Mouse (Mus musculus): ENCODE measurements around the gene Tcte1. TPM values are rescaled to one million over a fixed set of nuclear protein-coding genes. Genes with fewer than 3 reads are reported as not detected.
A peak's percentile ranks its signal among the peaks of the same experiment; 100 is the strongest.

Gene Tcte1
- polyA plus RNA-seq, 1 experiment from 2014 or later: 1.3 TPM

DNA sequence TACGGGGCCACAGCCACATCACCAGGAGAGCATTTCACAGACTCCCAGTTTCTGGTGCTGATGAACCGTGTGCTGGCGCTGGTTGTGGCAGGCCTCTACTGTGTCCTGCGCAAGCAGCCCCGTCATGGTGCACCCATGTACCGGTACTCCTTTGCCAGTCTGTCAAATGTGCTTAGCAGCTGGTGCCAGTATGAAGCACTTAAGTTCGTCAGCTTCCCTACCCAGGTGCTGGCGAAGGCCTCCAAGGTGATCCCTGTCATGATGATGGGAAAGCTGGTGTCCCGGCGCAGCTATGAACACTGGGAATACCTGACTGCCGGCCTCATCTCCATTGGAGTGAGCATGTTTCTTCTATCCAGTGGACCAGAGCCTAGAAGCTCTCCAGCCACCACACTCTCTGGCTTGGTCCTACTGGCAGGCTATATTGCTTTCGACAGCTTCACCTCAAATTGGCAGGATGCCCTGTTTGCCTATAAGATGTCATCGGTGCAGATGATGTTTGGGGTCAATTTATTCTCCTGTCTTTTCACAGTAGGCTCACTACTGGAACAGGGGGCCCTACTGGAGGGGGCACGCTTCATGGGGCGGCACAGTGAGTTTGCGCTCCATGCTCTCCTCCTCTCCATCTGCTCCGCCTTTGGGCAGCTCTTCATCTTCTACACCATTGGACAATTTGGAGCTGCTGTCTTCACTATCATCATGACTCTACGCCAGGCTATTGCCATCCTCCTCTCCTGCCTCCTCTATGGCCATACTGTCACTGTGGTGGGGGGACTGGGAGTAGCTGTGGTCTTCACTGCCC is 43.3 kb downstream of the Tcte1 start:
- Histone ChIP-seq H3K9ac (ENCODE audit: low read length) (no peak overlapping the region), H3K9me3 (ENCODE audit: control insufficient read depth, low read length) (no peaks in the 10 kb centered on the region), H3K4me1 (ENCODE audit: control insufficient read depth, insufficient read depth, low read length) (peaks cover 17% of the 10 kb centered on the region), H3K27ac (replicated peaks; ENCODE audit: low read depth, low read length) (no peak overlapping the region; the same call in 1 of the 2 replicates), H3K27me3 (ENCODE audit: control insufficient read depth, insufficient read depth, low read length) (no peaks in the 10 kb centered on the region), H3K36me3 (ENCODE audit: control insufficient read depth, insufficient read depth, low read length) (peaks cover 44% of the 10 kb centered on the region), H3K4me3 (ENCODE audit: low read depth, low read length) (0 out of 2 replicates have a peak overlapping the region, but pooled peaks have one; percentile 5), H3K4me2 (ENCODE audit: low read depth, severe bottlenecking) (no peak overlapping the region)
- DNase-seq (ENCODE audit: low spot score) (no peak), ATAC-seq (ENCODE audit: insufficient number of reproducible peaks, low FRiP score, low TSS enrichment, low read depth) (no peak)
- 77% methylated on average over 18 of the region's 18 CpGs for WGBS

DNA sequence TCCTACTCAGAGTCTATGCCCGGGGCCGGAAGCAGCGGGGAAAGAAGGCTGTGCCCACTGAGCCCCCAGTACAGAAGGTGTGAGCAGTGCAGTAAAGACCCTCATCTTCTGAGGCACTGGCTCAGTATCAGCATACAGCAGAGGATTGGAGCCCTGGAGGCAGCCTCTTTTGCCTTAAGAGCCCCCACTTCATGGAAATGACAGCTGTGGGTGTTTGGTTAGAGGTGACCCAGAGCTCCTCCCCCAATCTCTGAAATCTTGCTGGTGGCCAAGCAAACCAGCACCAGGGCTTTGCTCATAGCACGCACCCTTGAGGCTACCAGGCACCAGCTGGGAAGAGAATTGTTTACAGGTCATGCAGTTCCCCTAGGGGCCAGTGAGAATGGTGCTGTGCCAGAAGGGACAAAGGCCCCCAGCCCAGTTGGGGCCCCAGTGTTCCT is 43.9 kb downstream of the Tcte1 start:
- WGBS: 18% methylated on average over 4 of the region's 4 CpGs

DNA sequence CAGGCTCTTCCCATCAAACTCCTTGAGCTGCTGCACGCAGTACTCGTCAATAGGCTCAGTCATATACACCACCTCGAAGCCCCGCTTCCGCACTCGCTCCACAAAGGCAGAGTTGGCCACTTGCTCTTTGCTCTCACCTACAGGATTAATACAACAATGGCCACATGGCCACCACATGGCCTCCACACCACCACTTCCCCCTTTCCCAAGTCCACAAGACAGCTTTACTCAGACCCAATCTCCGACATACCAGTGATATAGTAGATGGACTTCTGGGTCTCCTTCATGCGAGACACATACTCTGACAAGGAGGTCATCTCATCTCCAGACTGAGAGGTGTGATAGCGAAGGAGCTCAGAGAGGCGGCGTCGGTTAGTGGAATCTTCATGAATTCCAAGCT is 45.8 kb downstream of the Tcte1 start:
- WGBS: 88% methylated on average over 12 of the region's 12 CpGs
- no peaks in the 10 kb centered on the region for H3K27me3 ChIP-seq (ENCODE audit: control insufficient read depth, insufficient read depth, low read length)
- H3K27ac ChIP-seq (replicated peaks; ENCODE audit: low read depth, low read length): no peak overlapping the region
- H3K4me3 ChIP-seq (ENCODE audit: low read depth, low read length): 0 out of 2 replicates have a peak overlapping the region, but pooled peaks have one; percentile 1
- no peak for DNase-seq (ENCODE audit: low spot score)
- ATAC-seq (ENCODE audit: insufficient number of reproducible peaks, low FRiP score, low TSS enrichment, low read depth): no peak
- no peak overlapping the region for H3K4me2 ChIP-seq (ENCODE audit: low read depth, severe bottlenecking)
- H3K9ac ChIP-seq (ENCODE audit: low read length): no peak overlapping the region
- H3K36me3 ChIP-seq (ENCODE audit: control insufficient read depth, insufficient read depth, low read length): peaks cover 46% of the 10 kb centered on the region
- H3K9me3 ChIP-seq (ENCODE audit: control insufficient read depth, low read length): no peaks in the 10 kb centered on the region
- H3K4me1 ChIP-seq (ENCODE audit: control insufficient read depth, insufficient read depth, low read length): peaks cover 19% of the 10 kb centered on the region

More for the DNA sequence above, 43.9 kb downstream of the Tcte1 start:
- DNase-seq (ENCODE audit: low spot score) (no peak), ATAC-seq (ENCODE audit: insufficient number of reproducible peaks, low FRiP score, low TSS enrichment, low read depth) (no peak)
- peaks cover 19% of the 10 kb centered on the region for H3K4me1 ChIP-seq (ENCODE audit: control insufficient read depth, insufficient read depth, low read length)
- H3K9me3 ChIP-seq (ENCODE audit: control insufficient read depth, low read length): no peaks in the 10 kb centered on the region
- H3K27ac ChIP-seq (replicated peaks; ENCODE audit: low read depth, low read length): no peak overlapping the region; the same call in 1 of the 2 replicates
- H3K4me2 ChIP-seq (ENCODE audit: low read depth, severe bottlenecking): no peak overlapping the region
- peaks cover 46% of the 10 kb centered on the region for H3K36me3 ChIP-seq (ENCODE audit: control insufficient read depth, insufficient read depth, low read length)
- H3K9ac ChIP-seq (ENCODE audit: low read length): no peak overlapping the region
- H3K27me3 ChIP-seq (ENCODE audit: control insufficient read depth, insufficient read depth, low read length): no peaks in the 10 kb centered on the region
- H3K4me3 ChIP-seq (ENCODE audit: low read depth, low read length): no peak overlapping the region

- no peak overlapping the region for H3K4me3 ChIP-seq (ENCODE audit: low read depth, low read length)
- WGBS: 84% methylated on average over 4 of the region's 4 CpGs
- H3K9ac ChIP-seq (ENCODE audit: low read length): no peak overlapping the region
- H3K4me2 ChIP-seq (ENCODE audit: low read depth, severe bottlenecking): no peak overlapping the region
- peaks cover 46% of the 10 kb centered on the region for H3K36me3 ChIP-seq (ENCODE audit: control insufficient read depth, insufficient read depth, low read length)
- ATAC-seq (ENCODE audit: insufficient number of reproducible peaks, low FRiP score, low TSS enrichment, low read depth) (no peak), DNase-seq (ENCODE audit: low spot score) (no peak)
- peaks cover 19% of the 10 kb centered on the region for H3K4me1 ChIP-seq (ENCODE audit: control insufficient read depth, insufficient read depth, low read length)
- H3K27ac ChIP-seq (replicated peaks; ENCODE audit: low read depth, low read length): no peak overlapping the region
- H3K27me3 ChIP-seq (ENCODE audit: control insufficient read depth, insufficient read depth, low read length): no peaks in the 10 kb centered on the region
- no peaks in the 10 kb centered on the region for H3K9me3 ChIP-seq (ENCODE audit: control insufficient read depth, low read length)
These were observed 46.8 kb downstream of the Tcte1 start for GRCm38 (mm10) chr17:45569999-45570398.

DNA sequence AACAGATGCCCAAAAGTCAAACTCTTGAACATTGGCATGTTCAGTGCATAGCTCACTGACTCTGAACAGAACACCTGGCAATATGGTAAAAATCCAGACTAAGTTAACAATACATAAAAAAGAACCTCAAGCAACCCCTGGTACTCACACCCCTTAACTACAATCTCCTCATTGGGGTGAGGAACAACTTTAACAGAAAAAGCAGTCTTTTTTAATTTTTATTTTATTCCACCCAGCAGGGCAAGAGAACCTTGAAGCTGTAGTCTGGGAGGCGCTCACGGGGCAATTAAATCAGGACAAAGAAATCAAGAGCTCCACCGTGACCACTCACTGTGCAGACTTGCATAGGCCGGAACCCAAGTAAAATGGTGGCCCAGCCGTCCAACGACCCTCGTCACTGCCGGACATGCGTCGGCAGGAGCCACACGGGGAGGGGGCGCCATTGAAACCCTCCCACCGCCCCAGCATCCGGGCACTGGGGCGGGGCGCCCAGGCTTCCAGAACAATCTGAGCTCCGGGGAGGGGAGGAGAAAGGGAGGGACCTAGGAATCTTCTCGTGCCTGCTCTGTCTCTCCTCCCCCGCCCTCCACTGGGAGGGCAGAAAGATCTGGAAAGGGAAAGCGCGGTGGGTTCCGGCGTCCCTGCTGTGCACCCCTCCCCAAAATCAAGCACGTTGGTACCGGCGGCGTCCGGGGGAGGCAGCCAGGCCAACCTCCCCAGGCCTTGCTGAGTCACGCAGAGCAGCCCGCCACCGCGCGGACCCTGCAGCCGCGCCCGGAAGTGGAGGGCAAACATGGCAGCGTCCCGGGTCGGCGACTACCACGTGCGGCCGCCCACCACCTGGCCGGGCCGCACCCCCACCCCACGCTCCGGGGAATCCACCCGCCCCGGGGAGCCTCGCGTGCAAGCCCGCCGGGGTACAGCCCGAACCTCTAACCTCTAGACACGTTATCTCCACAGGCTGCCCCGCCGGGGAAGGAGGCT is 49.2 kb downstream of the Tcte1 start:
- Histone ChIP-seq H3K4me1 (ENCODE audit: control insufficient read depth, insufficient read depth, low read length) (peaks cover 12% of the 10 kb centered on the region; the same call in 1 of the 2 replicates), H3K9ac (ENCODE audit: low read length) (peak overlapping the region; percentile 99), H3K27me3 (ENCODE audit: control insufficient read depth, insufficient read depth, low read length) (no peaks in the 10 kb centered on the region), H3K9me3 (ENCODE audit: control insufficient read depth, low read length) (no peaks in the 10 kb centered on the region), H3K36me3 (ENCODE audit: control insufficient read depth, insufficient read depth, low read length) (peaks cover 39% of the 10 kb centered on the region), H3K27ac (replicated peaks; ENCODE audit: low read depth, low read length) (peak overlapping the region; percentile 94), H3K4me2 (ENCODE audit: low read depth, severe bottlenecking) (peak overlapping the region; percentile 91), H3K4me3 (ENCODE audit: low read depth, low read length) (peak overlapping the region; percentile 100)
- DNase-seq (ENCODE audit: low spot score): peak; percentile 89
- WGBS: under 1% methylated on average over 55 of the region's 57 CpGs
- peak; percentile 56 for ATAC-seq (ENCODE audit: insufficient number of reproducible peaks, low FRiP score, low TSS enrichment, low read depth)

DNA sequence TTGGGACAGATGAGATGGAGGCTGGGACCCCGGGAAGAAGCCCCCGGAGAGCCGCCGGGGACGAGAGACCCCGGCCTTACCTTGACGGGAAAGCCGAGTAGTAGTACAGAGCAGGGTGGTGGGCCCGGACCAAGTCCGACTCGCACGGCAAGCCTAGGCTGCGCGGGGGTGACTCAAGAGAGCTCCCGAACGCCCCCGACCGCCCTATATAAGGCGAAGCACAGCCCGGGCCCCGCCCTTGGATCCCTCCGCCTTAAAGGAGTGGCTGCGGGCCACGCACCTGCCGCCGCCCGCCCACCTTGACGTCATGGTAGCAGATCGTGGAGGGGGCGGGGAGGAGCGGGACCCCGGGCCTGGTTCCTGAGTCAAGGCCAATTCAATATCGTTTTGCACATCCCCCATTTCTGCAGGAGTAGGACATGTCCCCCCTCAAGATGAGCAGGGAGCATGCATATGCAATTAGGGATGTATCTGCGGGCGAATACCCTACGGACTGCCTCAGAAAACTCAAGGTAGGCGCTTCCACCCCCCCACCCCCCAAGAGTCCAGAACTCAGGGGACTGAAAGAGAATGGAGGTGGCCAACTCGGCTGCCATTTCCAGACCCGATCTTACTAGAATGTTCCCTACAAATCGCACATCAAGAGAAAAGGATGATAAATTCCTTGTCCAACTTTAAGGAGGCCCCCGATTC is 50.0 kb downstream of the Tcte1 start, which contains the start of gene Hsp90ab1:
Gene Hsp90ab1, minus strand, starts transcription at position 185 of the 693 bp plus-strand sequence.
- H3K4me2 ChIP-seq (ENCODE audit: low read depth, severe bottlenecking): peak within 1 kb of the TSS; percentile 91
- H3K27ac ChIP-seq (replicated peaks; ENCODE audit: low read depth, low read length): peak within 1 kb of the TSS; percentile 94
- ATAC-seq (ENCODE audit: insufficient number of reproducible peaks, low FRiP score, low TSS enrichment, low read depth): peak; percentile 85
- peaks cover 34% of the 10 kb centered on the region for H3K36me3 ChIP-seq (ENCODE audit: control insufficient read depth, insufficient read depth, low read length)
- H3K4me3 ChIP-seq (ENCODE audit: low read depth, low read length): peak within 1 kb of the TSS; percentile 100
- H3K4me1 ChIP-seq (ENCODE audit: control insufficient read depth, insufficient read depth, low read length): peaks cover 12% of the 10 kb centered on the region; the same call in 1 of the 2 replicates
- H3K9ac ChIP-seq (ENCODE audit: low read length): peak within 1 kb of the TSS; percentile 99
- H3K9me3 ChIP-seq (ENCODE audit: control insufficient read depth, low read length): no peaks in the 10 kb centered on the region
- H3K27me3 ChIP-seq (ENCODE audit: control insufficient read depth, insufficient read depth, low read length): no peaks in the 10 kb centered on the region
- 0% methylated on average over 41 of the region's 41 CpGs for WGBS
- peak; percentile 100 for DNase-seq (ENCODE audit: low spot score)

GRCm38 (mm10) chr17:45573780-45574123 is 50.5 kb downstream of the Tcte1 start:
- Histone ChIP-seq H3K4me3 (ENCODE audit: low read depth, low read length) (peak overlapping the region; percentile 100), H3K36me3 (ENCODE audit: control insufficient read depth, insufficient read depth, low read length) (peaks cover 31% of the 10 kb centered on the region), H3K27ac (replicated peaks; ENCODE audit: low read depth, low read length) (peak overlapping the region; percentile 89), H3K4me1 (ENCODE audit: control insufficient read depth, insufficient read depth, low read length) (peaks cover 12% of the 10 kb centered on the region; the same call in 1 of the 2 replicates), H3K4me2 (ENCODE audit: low read depth, severe bottlenecking) (peak overlapping the region; percentile 91), H3K9ac (ENCODE audit: low read length) (peak overlapping the region; percentile 84), H3K27me3 (ENCODE audit: control insufficient read depth, insufficient read depth, low read length) (no peaks in the 10 kb centered on the region), H3K9me3 (ENCODE audit: control insufficient read depth, low read length) (no peaks in the 10 kb centered on the region)
- under 1% methylated on average over 17 of the region's 18 CpGs for WGBS
- ATAC-seq (ENCODE audit: insufficient number of reproducible peaks, low FRiP score, low TSS enrichment, low read depth) (peak; percentile 29; the same call in 1 of the 2 replicates), DNase-seq (ENCODE audit: low spot score) (peak; percentile 99)
